ENCODE assay signal across 14 mouse cellular contexts in the genomic region with DNA sequence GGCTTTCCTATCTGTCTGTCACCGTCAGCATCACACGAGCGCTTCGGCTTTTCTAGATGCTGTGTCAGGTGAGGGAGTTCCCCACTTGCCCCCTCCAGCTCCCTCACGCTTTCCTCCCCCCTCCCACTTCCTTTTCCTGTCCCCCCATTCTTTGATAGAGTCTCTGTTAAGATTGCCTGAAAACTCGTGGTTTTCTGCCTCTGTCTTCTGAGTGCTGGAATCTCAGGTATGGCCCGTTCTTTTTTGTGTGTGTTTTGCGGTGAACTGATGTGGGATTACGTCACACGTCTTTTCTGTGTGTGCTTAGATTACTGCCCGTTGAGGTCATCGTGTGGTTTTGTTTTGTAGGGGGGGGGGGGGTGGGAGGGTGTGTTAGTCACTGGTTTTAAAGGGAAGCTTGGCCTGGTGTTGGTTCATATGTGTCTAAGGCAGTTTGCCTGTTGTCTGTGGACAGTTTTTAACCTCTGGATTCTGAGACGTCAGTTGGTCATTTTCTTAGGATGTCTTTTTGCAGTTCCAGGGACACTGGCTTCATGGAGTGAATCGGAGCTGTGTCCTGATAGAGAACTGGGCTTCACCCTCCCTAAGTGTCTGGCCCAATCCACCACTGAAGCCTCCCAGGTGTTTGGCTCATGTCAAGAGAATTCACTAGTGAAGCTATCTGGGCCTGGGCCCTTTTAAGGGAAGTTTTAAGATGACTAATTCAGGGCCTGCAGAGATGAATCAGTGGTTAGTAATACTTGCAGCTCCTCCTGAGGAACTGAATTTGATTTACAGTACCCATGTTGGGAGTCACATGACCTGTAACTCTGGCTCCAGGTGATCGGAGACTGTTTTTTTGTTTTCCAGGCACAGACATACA. TPM values are rescaled to one million over a fixed set of nuclear protein-coding genes. Genes with fewer than 3 reads are reported as not detected.
DNase-seq lines count a peak whose midpoint lies in the region; ATAC-seq lines count a peak whose summit lies in the region.
"Had no signal": no experiment of that assay in that cellular context is flagged by ENCODE, and none has a peak within 500 bp of the region (broad histone marks: within the 10 kb centered on the region; RNA-seq: fewer than 3 reads in every experiment).

No protein-coding gene starts in this region.

- no peak overlapping the region for H3K9ac ChIP-seq in lung, embryonic 15.5 days
- H3K9ac ChIP-seq in hindbrain, embryonic 14.5 days = no peak overlapping the region
- H3K9ac ChIP-seq: forebrain, embryonic 15.5 days; intestine, embryonic 15.5 days; liver, embryonic 12.5 days had no signal

- WGBS in lung, embryonic 15.5 days = 63% methylated on average over 15 of the region's 15 CpGs
- 9% methylated on average over 15 of the region's 15 CpGs for WGBS in macrophage (ENCODE audit: missing documents)
- 87% methylated on average over 15 of the region's 15 CpGs for whole genome bisulfite sequencing in hindbrain, embryonic 14.5 days

- ATAC-seq in lung, embryonic 15.5 days (ENCODE audit: borderline replicate concordance, extremely low read depth, low FRiP score, low TSS enrichment) = no peak
- no peak for ATAC-seq in cerebellum, adult (ENCODE audit: insufficient number of reproducible peaks, low FRiP score, low TSS enrichment)
- ATAC-seq in hindbrain, embryonic 14.5 days (ENCODE audit: low FRiP score) = no peak
- ATAC-seq: forebrain, embryonic 15.5 days; intestine, embryonic 15.5 days; liver, embryonic 12.5 days had no signal

- H3K27ac ChIP-seq in lung, embryonic 15.5 days = peak overlapping the region; percentile 44; the same call in 1 of the 2 replicates
- H3K27ac ChIP-seq in macrophage = peak overlapping the region; percentile 50
- H3K27ac ChIP-seq in hindbrain, embryonic 14.5 days = no peak overlapping the region
- H3K27ac ChIP-seq: intestine, embryonic 15.5 days; liver, embryonic 12.5 days had no signal

- peaks cover 24% of the 10 kb centered on the region for H3K36me3 ChIP-seq in lung, embryonic 15.5 days
- no peaks in the 10 kb centered on the region for H3K36me3 ChIP-seq in macrophage (ENCODE audit: inconsistent target)
- H3K36me3 ChIP-seq in hindbrain, embryonic 14.5 days (replicated peaks; ENCODE audit: control insufficient read depth, insufficient read depth) = peaks cover 32% of the 10 kb centered on the region
- H3K36me3 ChIP-seq: liver, embryonic 12.5 days had no signal

- no peak overlapping the region for H3K4me3 ChIP-seq in lung, embryonic 15.5 days
- H3K4me3 ChIP-seq in macrophage (ENCODE audit: inconsistent target) = no peak overlapping the region
- H3K4me3 ChIP-seq in hindbrain, embryonic 14.5 days (replicated peaks; ENCODE audit: low read length) = no peak overlapping the region
- H3K4me3 ChIP-seq: forebrain, embryonic 15.5 days; intestine, embryonic 15.5 days; liver, embryonic 12.5 days had no signal

- peaks cover 13% of the 10 kb centered on the region for H3K4me1 ChIP-seq in lung, embryonic 15.5 days
- no peaks in the 10 kb centered on the region for H3K4me1 ChIP-seq in hindbrain, embryonic 14.5 days (replicated peaks; ENCODE audit: control insufficient read depth, insufficient read depth, low read length)
- H3K4me1 ChIP-seq: forebrain, embryonic 15.5 days; intestine, embryonic 15.5 days had no signal

- no peaks in the 10 kb centered on the region for H3K27me3 ChIP-seq in lung, embryonic 15.5 days
- no peaks in the 10 kb centered on the region for H3K27me3 ChIP-seq in hindbrain, embryonic 14.5 days (ENCODE audit: control insufficient read depth, insufficient read depth, low read length)
- H3K27me3 ChIP-seq: forebrain, embryonic 15.5 days; intestine, embryonic 15.5 days; liver, embryonic 12.5 days had no signal

- no peaks in the 10 kb centered on the region for H3K9me3 ChIP-seq in lung, embryonic 15.5 days
- H3K9me3 ChIP-seq in hindbrain, embryonic 14.5 days (ENCODE audit: control insufficient read depth, low read length) = no peaks in the 10 kb centered on the region
- H3K9me3 ChIP-seq: forebrain, embryonic 15.5 days; intestine, embryonic 15.5 days; liver, embryonic 12.5 days had no signal

- no peak for DNase-seq in lung, postnatal 4 days
- peak; percentile 86 for DNase-seq in NIH3T3 (ENCODE audit: low read depth)
- DNase-seq in thymus, postnatal 14 days = peak; percentile 63
- DNase-seq in gastrocnemius, adult 18-20 months (ENCODE audit: low spot score) = no peak
- DNase-seq in hindbrain, embryonic 14.5 days (ENCODE audit: low spot score) = no peak
- DNase-seq: cerebellum, postnatal 36 days; layer of hippocampus, adult 9-11 months; midbrain, embryonic 14.5 days had no signal

- H3K4me2 ChIP-seq in lung, embryonic 15.5 days = no peak overlapping the region
- no peak overlapping the region for H3K4me2 ChIP-seq in hindbrain, embryonic 14.5 days (replicated peaks)
- H3K4me2 ChIP-seq: forebrain, embryonic 15.5 days; intestine, embryonic 15.5 days; liver, embryonic 12.5 days had no signal

- H3K79me2 ChIP-seq in macrophage (ENCODE audit: inconsistent target) = no peaks in the 10 kb centered on the region

RNA-seq across cellular contexts. Expression of a gene that starts 29.3 kb away (rescaled TPM):
- 24.0 and 24.8 TPM in 2 replicates for polyA plus RNA-seq in lung, embryonic 15.5 days (2015; fragmentation: Nextera tagmentation; extraction: Ambion mirVana)
- 100 to 1,000 TPM in 2 of 26 experiments, 10 to 100 TPM in 11, 1 to 10 TPM in 13; 3.4 to 209 (median 10.6) TPM for total RNA-seq in macrophage (2018; cell fraction: chromatin; rRNA removed)
- 10 to 100 TPM in 11 of 26 experiments, 1 to 10 TPM in 15; 2.8 to 62.5 (median 8.7) TPM for total RNA-seq in macrophage (2018; cell fraction: cytosol; rRNA removed)
- total RNA-seq in macrophage (2018; cell fraction: nucleus; rRNA removed) = 100 to 1,000 TPM in 1 of 26 experiments, 10 to 100 TPM in 16, 1 to 10 TPM in 9; 1.9 to 104 (median 11.4) TPM
- polyA plus RNA-seq in macrophage (2018) = 1.8 to 3.1 TPM (median 2.2 TPM) in 3 replicates
- 1 to 10 TPM; 2.8 to 3.0 TPM for total RNA-seq in gastrocnemius, adult 18-20 months (2021)
- 24.8 and 30.1 TPM in 2 replicates for polyA plus RNA-seq in hindbrain, embryonic 14.5 days (2014; fragmentation: Nextera tagmentation; extraction: Ambion mirVana)

Comparison
In these comparisons a context has a peak if more than half of its experiments do, and no peak if none do; other contexts are left out.
1. DNase-seq: peak in NIH3T3 (single experiment) and thymus, postnatal 14 days (single experiment); none in lung, postnatal 4 days (0 of 2), gastrocnemius, adult 18-20 months (single experiment) and hindbrain, embryonic 14.5 days (single experiment).